Mouse (Mus musculus) stomach, postnatal 0 days (tissue): ENCODE data around the gene Nudt19.

Experiments used
- CTCF ChIP-seq: IDR thresholded peaks from 2 replicates; pipeline ENCODE4 v1.5.1; 2016; ENCODE audit warnings: antibody characterized with exemption, low read depth, mild to moderate bottlenecking, moderate library complexity
- EP300 ChIP-seq: optimal IDR thresholded peaks from 2 replicates; pipeline ENCODE3; 2016; ENCODE audit warnings: antibody characterized with exemption

GRCm38 (mm10) chr7:35586906-35587445 lies 30.9 kb upstream of the Nudt19 start:
- TF ChIP-seq CTCF (no peak), EP300 (no peak)
